ENCODE assay signal across 9 mouse cellular contexts in genomic region chrX:11802074-11802899, GRCm38 (mm10).
DNase-seq lines count a peak whose midpoint lies in the region; ATAC-seq and TF ChIP-seq lines count a peak whose summit lies in the region.
"Had no signal": no experiment of that assay in that cellular context is flagged by ENCODE, and none has a peak within 500 bp of the region (broad histone marks: within the 10 kb centered on the region; RNA-seq: fewer than 3 reads in every experiment).

No protein-coding gene starts in this region.

- ATAC-seq in hindbrain, embryonic 16.5 days = 0 out of 2 replicates have a peak, but pooled peaks have one; percentile 32
- no peak for ATAC-seq in Patski
- no peak; the same call in 1 of the 2 replicates for ATAC-seq in limb, embryonic 14.5 days (ENCODE audit: low FRiP score, low read depth)

- H3K4me2 ChIP-seq in hindbrain, embryonic 16.5 days (ENCODE audit: low read length) = no peak overlapping the region
- H3K4me2 ChIP-seq in CH12.LX (ENCODE audit: insufficient read depth, low read depth, poor library complexity, severe bottlenecking) = peak overlapping the region; percentile 56; the same call in 1 of the 2 replicates
- H3K4me2 ChIP-seq in limb, embryonic 14.5 days (replicated peaks; ENCODE audit: low read depth, low read length, severe bottlenecking) = no peak overlapping the region
- H3K4me2 ChIP-seq: limb, embryonic 15.5 days had no signal

- H3K9me3 ChIP-seq in hindbrain, embryonic 16.5 days (ENCODE audit: control insufficient read depth, low read length) = no peaks in the 10 kb centered on the region
- H3K9me3 ChIP-seq in hindbrain, embryonic 10.5 days = no peaks in the 10 kb centered on the region
- H3K9me3 ChIP-seq in CH12.LX (replicated peaks; ENCODE audit: low read length) = peaks cover 2% of the 10 kb centered on the region
- H3K9me3 ChIP-seq in limb, embryonic 14.5 days (ENCODE audit: control insufficient read depth, low read length) = no peaks in the 10 kb centered on the region
- H3K9me3 ChIP-seq: limb, embryonic 15.5 days had no signal

- TF ChIP-seq CTCF in CH12.LX (conservative IDR thresholded peaks at IDR 0.05 in 1 of 2, IDR thresholded peaks at IDR 0.05 in 1 of 2; ENCODE audit: low read depth in 2 of 2, low read length in 2 of 2) = no peak
- TF ChIP-seq CTCF in Patski (IDR thresholded peaks at IDR 0.05) = no peak

- no peak for TF ChIP-seq EP300 in CH12.LX (IDR thresholded peaks at IDR 0.05; ENCODE audit: low read length)

- TF ChIP-seq RAD21 in CH12.LX (IDR thresholded peaks at IDR 0.05; ENCODE audit: low read depth, low read length) = no peak

- H3K4me3 ChIP-seq in hindbrain, embryonic 16.5 days (ENCODE audit: low read length) = no peak overlapping the region
- H3K4me3 ChIP-seq in hindbrain, embryonic 10.5 days = no peak overlapping the region
- H3K4me3 ChIP-seq in CH12.LX (replicated peaks in 1 of 3; ENCODE audit: low read depth in 2 of 3, low read length in 2 of 3, poor library complexity in 1 of 3) = no peak overlapping the region
- H3K4me3 ChIP-seq in limb, embryonic 14.5 days (replicated peaks; ENCODE audit: low read length) = no peak overlapping the region
- H3K4me3 ChIP-seq: limb, embryonic 15.5 days had no signal

- DNase-seq in hindbrain, embryonic 10.5 days (ENCODE audit: low spot score) = no peak
- peak; percentile 68 for DNase-seq in CH12.LX (ENCODE audit: extremely low read depth)
- DNase-seq in Patski (ENCODE audit: low read depth, low spot score) = peak; percentile 19
- peak; percentile 36 for DNase-seq in limb, embryonic 14.5 days (ENCODE audit: low spot score)
- no peak for DNase-seq in urinary bladder, postnatal 25 days (ENCODE audit: low spot score)
- no peak for DNase-seq in adrenal gland, adult 8-10 months
- DNase-seq: kidney, adult 18-20 months had no signal

- dilution Hi-C loops in CH12.LX (cut with MboI; ENCODE audit: extremely low pct_ligation_motif_present, extremely low pct_unique_long_range_greater_than_20kb, low sequenced_read_pairs) = no loop called here

- CTCF ChIA-PET in Patski (lab: Charles Lee) = no interaction called here

- H3K9ac ChIP-seq in hindbrain, embryonic 16.5 days (ENCODE audit: low read depth, low read length) = no peak overlapping the region
- H3K9ac ChIP-seq in CH12.LX (ENCODE audit: insufficient read depth, low read depth) = no peak overlapping the region
- no peak overlapping the region for H3K9ac ChIP-seq in limb, embryonic 14.5 days (ENCODE audit: low read depth, low read length, severe bottlenecking)
- H3K9ac ChIP-seq: limb, embryonic 15.5 days had no signal

- H3K79me2 ChIP-seq in CH12.LX (replicated peaks; ENCODE audit: control insufficient read depth, extremely low read depth, insufficient read depth, poor library complexity, severe bottlenecking) = no peaks in the 10 kb centered on the region

- peaks cover 6% of the 10 kb centered on the region for H3K27me3 ChIP-seq in hindbrain, embryonic 16.5 days (replicated peaks; ENCODE audit: control insufficient read depth, insufficient read depth, low read length)
- peaks cover 94% of the 10 kb centered on the region for H3K27me3 ChIP-seq in hindbrain, embryonic 10.5 days (ENCODE audit: insufficient read depth, poor library complexity, severe bottlenecking)
- H3K27me3 ChIP-seq in CH12.LX (replicated peaks) (no peaks in the 10 kb centered on the region), Patski (no peaks in the 10 kb centered on the region)
- peaks cover 14% of the 10 kb centered on the region; the same call in 1 of the 2 replicates for H3K27me3 ChIP-seq in limb, embryonic 14.5 days (ENCODE audit: control insufficient read depth, insufficient read depth, low read length)

- POLR2A ChIA-PET in Patski (lab: Charles Lee) = interaction anchor here (0.6 kb wide), 1 partner anchor 59 kb away, joined by 3 read pairs; no protein-coding TSS in a partner anchor

- H3K27ac ChIP-seq in hindbrain, embryonic 16.5 days (ENCODE audit: low read depth, low read length) = no peak overlapping the region
- H3K27ac ChIP-seq in hindbrain, embryonic 10.5 days = no peak overlapping the region
- H3K27ac ChIP-seq in CH12.LX (ENCODE audit: insufficient read depth, low read depth) = peak overlapping the region; percentile 60; the same call in 1 of the 2 replicates
- no peak overlapping the region for H3K27ac ChIP-seq in limb, embryonic 14.5 days (replicated peaks; ENCODE audit: low read depth, low read length)
- H3K27ac ChIP-seq: limb, embryonic 15.5 days had no signal

- no peaks in the 10 kb centered on the region for H3K36me3 ChIP-seq in hindbrain, embryonic 16.5 days (ENCODE audit: control insufficient read depth, insufficient read depth, low read length)
- no peaks in the 10 kb centered on the region for H3K36me3 ChIP-seq in hindbrain, embryonic 10.5 days
- H3K36me3 ChIP-seq in CH12.LX (replicated peaks in 1 of 2; ENCODE audit: control insufficient read depth in 1 of 2, insufficient read depth in 1 of 2, low read length in 1 of 2) = no peaks in the 10 kb centered on the region
- H3K36me3 ChIP-seq in limb, embryonic 14.5 days (ENCODE audit: control insufficient read depth, insufficient read depth, low read length) = no peaks in the 10 kb centered on the region
- H3K36me3 ChIP-seq: limb, embryonic 15.5 days had no signal

- peaks cover 3% of the 10 kb centered on the region for H3K4me1 ChIP-seq in hindbrain, embryonic 16.5 days (ENCODE audit: control insufficient read depth, insufficient read depth, low read depth, low read length)
- H3K4me1 ChIP-seq in hindbrain, embryonic 10.5 days (replicated peaks) = peaks cover 56% of the 10 kb centered on the region
- H3K4me1 ChIP-seq in CH12.LX (ENCODE audit: control insufficient read depth in 1 of 2, insufficient read depth in 2 of 2) = peaks cover 14 to 18% of the 10 kb centered on the region in 2 experiments
- peaks cover 12% of the 10 kb centered on the region for H3K4me1 ChIP-seq in limb, embryonic 14.5 days (ENCODE audit: control insufficient read depth, insufficient read depth, low read length)

- WGBS in hindbrain, embryonic 16.5 days = 47% methylated on average over 8 of the region's 8 CpGs
- 54% methylated on average over 8 of the region's 8 CpGs for WGBS in hindbrain, embryonic 10.5 days
- WGBS in limb, embryonic 14.5 days = 50% methylated on average over 8 of the region's 8 CpGs

- in situ Hi-C loops in CH12.LX (cut with MboI; ENCODE audit: low pct_ligation_motif_present, low pct_unique_long_range_greater_than_20kb, low sequenced_read_pairs) = no loop called here
- in situ Hi-C loops in Patski (cut with MboI; ENCODE audit: low pct_unique_long_range_greater_than_20kb) = no loop called here

- peak; percentile 38 for TF ChIP-seq POLR2A in CH12.LX (IDR thresholded peaks at IDR 0.05; ENCODE audit: low read depth, low read length)
- no peak for TF ChIP-seq POLR2A in limb, embryonic 14.5 days (IDR thresholded peaks at IDR 0.05; ENCODE audit: borderline replicate concordance, extremely low read depth, insufficient read depth, insufficient read length)

TF ChIP-seq in CH12.LX, 34 proteins besides CTCF, POLR2A, EP300 and RAD21:
- TF ChIP-seq CHD2 (IDR thresholded peaks at IDR 0.05; ENCODE audit: low read length) (peak; percentile 20; the same call in 1 of the 2 replicates), MYC (IDR thresholded peaks at IDR 0.05; ENCODE audit: low read depth, low read length) (no peak; the same call in 1 of the 2 replicates), JUND (conservative IDR thresholded peaks at IDR 0.05; ENCODE audit: low read depth, low read length) (no peak)
TF ChIP-seq in CH12.LX: peak in this region for 1.

Comparison
In these comparisons a context has a peak if more than half of its experiments do, and no peak if none do; other contexts are left out.
1. DNase-seq: peak in CH12.LX (single experiment), Patski (single experiment) and limb, embryonic 14.5 days (single experiment); none in hindbrain, embryonic 10.5 days (single experiment), urinary bladder, postnatal 25 days (single experiment) and adrenal gland, adult 8-10 months (single experiment).